Mouse (Mus musculus) MEL (cell line): ENCODE data around the gene H2-Eb2. TPM values are rescaled to one million over a fixed set of nuclear protein-coding genes. Genes with fewer than 3 reads are reported as not detected.

Experiments used
- DNase-seq: peaks from one replicate; pipeline ENCODE4 v3.0.0; 2011; ENCODE audit warnings: low read depth, low spot score
- H3K27ac ChIP-seq: 2 replicates; pipeline ENCODE4 v1.5.1; 2012; ENCODE audit warnings: low read depth, mild to moderate bottlenecking, control low read depth, low read length, moderate library complexity; ENCODE audit not compliant: control insufficient read depth
- H3K27me3 ChIP-seq, 2 experiments: fragments of 150-350 bp in 1 of 2; sonication (generic) in 1 of 2; 2 replicates each; pipeline ENCODE4 v1.6.1; 2012; ENCODE audit warnings: low read length in 2 of 2, mild to moderate bottlenecking in 2 of 2, improper control_type of control experiment in 1 of 2, moderate library complexity in 1 of 2; ENCODE audit not compliant: insufficient read depth in 2 of 2, control insufficient read depth in 1 of 2
- H3K36me3 ChIP-seq, 2 experiments: 2 replicates each; pipeline ENCODE4 v1.6.1; 2012 to 2014; ENCODE audit warnings: low read length in 2 of 2, improper control_type of control experiment in 1 of 2, inconsistent platforms in 1 of 2, mild to moderate bottlenecking in 1 of 2; ENCODE audit not compliant: insufficient read depth in 2 of 2, control insufficient read depth in 1 of 2
- H3K4me1 ChIP-seq, 2 experiments: fragments of 150-350 bp in 1 of 2; sonication (generic) in 1 of 2; 2 replicates each; pipeline ENCODE4 v1.6.1; 2012; ENCODE audit warnings: low read length in 2 of 2, improper control_type of control experiment in 1 of 2, mild to moderate bottlenecking in 1 of 2; ENCODE audit not compliant: insufficient read depth in 2 of 2, control insufficient read depth in 1 of 2
- H3K4me3 ChIP-seq, 2 experiments: fragments of 150-350 bp in 1 of 2; sonication (generic) in 1 of 2; 2 replicates each; pipeline ENCODE4 v1.5.1; 2012; ENCODE audit warnings: low read depth in 2 of 2, low read length in 2 of 2, mild to moderate bottlenecking in 2 of 2, moderate library complexity in 2 of 2, control low read depth in 1 of 2, improper control_type of control experiment in 1 of 2; ENCODE audit not compliant: control insufficient read depth in 1 of 2, insufficient read depth in 1 of 2
- H3K79me2 ChIP-seq: 2 replicates; pipeline ENCODE4 v1.6.1; 2012; ENCODE audit warnings: mild to moderate bottlenecking, low read length, moderate library complexity; ENCODE audit not compliant: control insufficient read depth, poor library complexity, insufficient read depth
- H3K9ac ChIP-seq: 2 replicates; pipeline ENCODE4 v1.6.1; 2012; ENCODE audit warnings: low read depth, mild to moderate bottlenecking, control low read depth, low read length, moderate library complexity; ENCODE audit not compliant: control insufficient read depth, poor library complexity, severe bottlenecking
- H3K9me3 ChIP-seq: fragments of 150-350 bp; sonication (generic); replicated peaks from 2 replicates; pipeline ENCODE4 v1.6.1; 2012; ENCODE audit warnings: mild to moderate bottlenecking, low read length, improper control_type of control experiment, moderate library complexity; ENCODE audit not compliant: insufficient read depth
- CHD2 ChIP-seq: IDR thresholded peaks from 2 replicates; pipeline ENCODE4 v1.6.1; 2011; ENCODE audit warnings: low read length, improper control_type of control experiment
- CTCF ChIP-seq, 3 experiments: IDR thresholded peaks in 2 of 3; conservative IDR thresholded peaks in 1 of 3; 2 replicates each; pipeline ENCODE4 v1.5.1; 2011 to 2012; ENCODE audit warnings: low read length in 3 of 3, low read depth in 2 of 3, mild to moderate bottlenecking in 2 of 3, improper control_type of control experiment in 1 of 3, inconsistent platforms in 1 of 3, mixed read lengths in 1 of 3, moderate library complexity in 1 of 3; ENCODE audit not compliant: control insufficient read depth in 1 of 3, insufficient read depth in 1 of 3, poor library complexity in 1 of 3, severe bottlenecking in 1 of 3
- ELF1 ChIP-seq: IDR thresholded peaks from 2 replicates; pipeline ENCODE4 v1.6.1; 2014; ENCODE audit warnings: low read depth, mild to moderate bottlenecking, inconsistent platforms, low read length, improper control_type of control experiment, moderate library complexity
- JUND ChIP-seq: IDR thresholded peaks from 2 replicates; pipeline ENCODE4 v1.6.1; 2011; ENCODE audit warnings: low read depth, mild to moderate bottlenecking, improper control_type of control experiment, low read length
- KAT2A ChIP-seq: conservative IDR thresholded peaks from 2 replicates; pipeline ENCODE4 v1.6.1; 2012; ENCODE audit warnings: low read depth, low read length, improper control_type of control experiment, inconsistent platforms
- MAFK ChIP-seq: IDR thresholded peaks from 2 replicates; pipeline ENCODE4 v1.6.1; 2011; ENCODE audit warnings: low read depth, mild to moderate bottlenecking, low read length, improper control_type of control experiment, borderline replicate concordance
- MAX ChIP-seq: IDR thresholded peaks from 2 replicates; pipeline ENCODE4 v1.6.1; 2011; ENCODE audit warnings: low read length, improper control_type of control experiment
- MEF2A ChIP-seq: IDR thresholded peaks from 2 replicates; pipeline ENCODE4 v1.6.1; 2014; ENCODE audit warnings: low read depth, mild to moderate bottlenecking, inconsistent platforms, low read length, improper control_type of control experiment; ENCODE audit not compliant: poor library complexity, insufficient replicate concordance, severe bottlenecking; ENCODE audit errors: extremely low read depth
- MYB ChIP-seq: IDR thresholded peaks from 2 replicates; pipeline ENCODE4 v1.6.1; 2011; ENCODE audit warnings: mild to moderate bottlenecking, low read depth, low read length, improper control_type of control experiment
- MYC ChIP-seq: IDR thresholded peaks from 2 replicates; pipeline ENCODE4 v1.6.1; 2011; ENCODE audit warnings: low read depth, mild to moderate bottlenecking, low read length, improper control_type of control experiment, moderate library complexity
- NELFE ChIP-seq: IDR thresholded peaks from 2 replicates; pipeline ENCODE4 v1.6.1; 2011; ENCODE audit warnings: low read depth, low read length, improper control_type of control experiment
- POLR2A ChIP-seq, 2 experiments: IDR thresholded peaks; 2 replicates each; pipeline ENCODE4 v1.6.1; 2011 to 2012; ENCODE audit warnings: low read length in 2 of 2, mild to moderate bottlenecking in 2 of 2, control low read depth in 1 of 2, improper control_type of control experiment in 1 of 2, low read depth in 1 of 2, moderate library complexity in 1 of 2; ENCODE audit not compliant: control insufficient read depth in 1 of 2, insufficient read depth in 1 of 2, poor library complexity in 1 of 2
- RAD21 ChIP-seq: IDR thresholded peaks from 2 replicates; pipeline ENCODE4 v1.6.1; 2011; ENCODE audit warnings: mild to moderate bottlenecking, low read depth, low read length, improper control_type of control experiment
- RCOR1 ChIP-seq: IDR thresholded peaks from 2 replicates; pipeline ENCODE4 v1.6.1; 2012; ENCODE audit warnings: low read depth, mild to moderate bottlenecking, inconsistent platforms, low read length, improper control_type of control experiment
- SIN3A ChIP-seq: IDR thresholded peaks from 2 replicates; pipeline ENCODE4 v1.6.1; 2012; ENCODE audit warnings: low read length, improper control_type of control experiment, inconsistent platforms
- SMC3 ChIP-seq: IDR thresholded peaks from 2 replicates; pipeline ENCODE4 v1.6.1; 2011; ENCODE audit warnings: low read depth, low read length, improper control_type of control experiment
- TBP ChIP-seq: IDR thresholded peaks from 2 replicates; pipeline ENCODE4 v1.8.0; 2011; ENCODE audit warnings: low read depth, low read length, improper control_type of control experiment
- ZKSCAN1 ChIP-seq: IDR thresholded peaks from 2 replicates; pipeline ENCODE4 v1.6.1; 2012; ENCODE audit warnings: low read depth, mild to moderate bottlenecking, inconsistent platforms, low read length, improper control_type of control experiment, moderate library complexity
- polyA plus RNA-seq, 2 experiments: library from polyadenylated mRNA; stranded (reverse) in 1 of 2; unstranded in 1 of 2; fragments of >175 nt in 1 of 2; fragments of >200 nt in 1 of 2; gene quantifications; 2 replicates each; pipeline versions ENCODE4 v1.2.1 to v1.2.4; 2012; ENCODE audit warnings: low replicate concordance in 2 of 2, low read depth in 1 of 2; ENCODE audit not compliant: insufficient read length in 2 of 2, insufficient read depth in 1 of 2, missing spikeins in 1 of 2
- total RNA-seq: library from RNA; depleted of rRNA; stranded (reverse); fragments of 300-350 nt; gene quantifications from 2 replicates; pipeline ENCODE4 v1.2.3, GENCODE M21; 2012

The H2-Eb2 gene
- total and polyA plus RNA-seq, 3 experiments = not detected

DNA sequence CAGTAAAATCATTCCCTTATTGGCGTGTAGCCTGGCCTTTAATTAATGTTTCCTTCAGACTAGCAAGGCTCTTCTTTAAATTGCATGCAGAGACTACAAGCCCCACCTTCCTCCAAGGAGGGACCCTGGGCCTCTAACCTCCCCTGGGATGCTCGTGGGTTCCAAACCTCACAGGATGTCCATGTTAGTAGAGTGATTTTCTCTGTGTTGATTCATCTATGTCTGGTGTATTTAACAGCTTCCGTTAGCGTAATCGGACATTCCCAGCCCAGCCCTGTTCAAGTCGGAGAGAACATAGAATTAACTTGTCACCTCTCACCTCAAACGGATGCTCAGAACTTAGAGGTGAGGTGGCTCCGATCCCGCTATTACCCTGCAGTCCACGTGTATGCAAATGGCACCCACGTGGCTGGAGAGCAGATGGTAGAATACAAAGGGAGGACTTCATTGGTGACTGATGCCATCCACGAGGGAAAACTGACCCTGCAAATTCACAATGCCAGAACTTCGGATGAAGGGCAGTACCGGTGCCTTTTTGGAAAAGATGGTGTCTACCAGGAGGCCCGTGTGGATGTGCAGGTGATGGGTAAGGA is 37.6 kb downstream of the H2-Eb2 start:
- TF ChIP-seq RAD21 = no peak
- TF ChIP-seq MYB = no peak
- TF ChIP-seq RCOR1 = no peak
- no peak for TF ChIP-seq ELF1
- no peak for TF ChIP-seq CTCF (IDR thresholded peaks at IDR 0.05 in 2 of 3, conservative IDR thresholded peaks at IDR 0.05 in 1 of 3; ENCODE audit: control insufficient read depth in 1 of 3, insufficient read depth in 1 of 3, low read depth in 2 of 3, low read length in 3 of 3, poor library complexity in 1 of 3, severe bottlenecking in 1 of 3)
- no peak for TF ChIP-seq KAT2A
- no peak for TF ChIP-seq MYC
- no peak for TF ChIP-seq MAFK
- TF ChIP-seq ZKSCAN1 = no peak
- TF ChIP-seq JUND = no peak
- TF ChIP-seq SIN3A = no peak
- TF ChIP-seq SMC3 = no peak
- no peak for TF ChIP-seq NELFE
- no peak for TF ChIP-seq MAX
- no peak for TF ChIP-seq CHD2
- Histone ChIP-seq H3K79me2 (no peaks in the 10 kb centered on the region), H3K4me3 (no peak overlapping the region), H3K36me3 (no peaks in the 10 kb centered on the region), H3K9me3 (no peaks in the 10 kb centered on the region), H3K27me3 (peaks cover 1 to 2% of the 10 kb centered on the region in 2 experiments), H3K4me1 (no peaks in the 10 kb centered on the region), H3K27ac (no peak overlapping the region), H3K9ac (no peak overlapping the region)
- no peak for DNase-seq

DNA sequence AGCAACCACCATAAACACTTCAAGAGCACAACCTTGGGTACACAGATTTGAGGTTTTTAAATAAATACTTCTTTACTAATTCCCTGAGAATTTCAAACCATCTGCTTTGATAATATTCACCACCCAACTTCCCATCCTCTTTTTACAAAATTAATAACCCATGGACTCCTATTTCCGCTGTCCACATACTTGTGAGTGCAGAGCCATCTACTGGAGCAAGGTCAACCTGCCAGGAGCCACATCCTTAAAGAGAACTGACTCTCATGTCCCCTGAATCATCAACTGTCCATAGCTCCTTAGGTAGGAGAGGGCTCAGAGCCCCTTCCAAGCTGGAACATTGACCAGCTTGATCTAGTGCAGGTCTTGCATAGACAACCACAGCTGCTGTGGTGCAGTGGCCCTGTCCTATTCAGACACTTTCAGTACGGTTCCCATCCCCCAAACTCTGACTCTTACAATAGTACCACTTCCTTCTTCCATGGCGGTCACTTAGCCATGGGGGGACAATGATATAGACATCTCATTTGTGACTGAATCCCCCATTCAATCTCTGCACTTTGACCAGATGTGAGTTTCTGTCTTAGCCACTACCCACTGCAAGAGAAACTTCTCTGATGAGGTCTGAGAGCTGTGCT is 38.3 kb downstream of the H2-Eb2 start:
- DNase-seq = no peak
- no peaks in the 10 kb centered on the region for H3K36me3 ChIP-seq
- H3K4me3 ChIP-seq = no peak overlapping the region
- no peak overlapping the region for H3K9ac ChIP-seq
- no peaks in the 10 kb centered on the region for H3K4me1 ChIP-seq
- H3K79me2 ChIP-seq = no peaks in the 10 kb centered on the region
- H3K9me3 ChIP-seq = no peaks in the 10 kb centered on the region
- H3K27ac ChIP-seq = no peak overlapping the region
- TF ChIP-seq TBP = no peak
- TF ChIP-seq MEF2A = no peak
- no peak for TF ChIP-seq ELF1
- TF ChIP-seq POLR2A (IDR thresholded peaks at IDR 0.05; ENCODE audit: control insufficient read depth in 1 of 2, insufficient read depth in 1 of 2, low read depth in 1 of 2, low read length in 2 of 2, poor library complexity in 1 of 2) = no peak
- H3K27me3 ChIP-seq = peaks cover 0 to 2% of the 10 kb centered on the region in 2 experiments
